Comparison of ENCODE assay signal across 8 mouse cellular contexts in genomic region chr7:127674977-127675376, GRCm38 (mm10). TPM values are rescaled to one million over a fixed set of nuclear protein-coding genes. Genes with fewer than 3 reads are reported as not detected.
A peak's percentile ranks its signal among the peaks of the same experiment; 100 is the strongest.
DNase-seq lines count a peak whose midpoint lies in the region; ATAC-seq and TF ChIP-seq lines count a peak whose summit lies in the region.

No protein-coding gene starts in this region.

- H3K36me3 ChIP-seq in intestine, embryonic 14.5 days (ENCODE audit: control insufficient read depth, insufficient read depth, low read length), result no peaks in the 10 kb centered on the region
- no peaks in the 10 kb centered on the region for H3K36me3 ChIP-seq in midbrain, embryonic 11.5 days (ENCODE audit: control insufficient read depth, insufficient read depth, low read length)

- TF ChIP-seq CTCF in cortical plate, adult 2 months (IDR thresholded peaks at IDR 0.05; ENCODE audit: extremely low read depth, insufficient read depth, low read length), result peak; percentile 99

- 2% methylated on average over 5 of the region's 5 CpGs for WGBS in intestine, embryonic 14.5 days
- WGBS in midbrain, embryonic 11.5 days, result 3% methylated on average over 5 of the region's 5 CpGs

- peak; percentile 74 for ATAC-seq in intestine, embryonic 14.5 days (replicated peaks; ENCODE audit: low FRiP score, low TSS enrichment, low read depth)
- ATAC-seq in midbrain, embryonic 11.5 days (ENCODE audit: low FRiP score), result peak; percentile 70; the same call in 1 of the 2 replicates
- no peak for ATAC-seq in activated CD4-positive, CD25-positive, alpha-beta regulatory T cell, adult 4 months

- H3K9me3 ChIP-seq in intestine, embryonic 14.5 days (ENCODE audit: control insufficient read depth, low read length), result no peaks in the 10 kb centered on the region
- no peaks in the 10 kb centered on the region for H3K9me3 ChIP-seq in midbrain, embryonic 11.5 days (ENCODE audit: control insufficient read depth, low read length)

- H3K4me2 ChIP-seq in intestine, embryonic 14.5 days (ENCODE audit: low read length), result no peak overlapping the region
- no peak overlapping the region for H3K4me2 ChIP-seq in midbrain, embryonic 11.5 days

- no peak for TF ChIP-seq POLR2A in cortical plate, adult 2 months (IDR thresholded peaks at IDR 0.05; ENCODE audit: extremely low read depth, insufficient read depth, low read length)

- H3K4me1 ChIP-seq in cortical plate, adult 2 months (ENCODE audit: control insufficient read depth, insufficient read depth, low read length), result peaks cover 1% of the 10 kb centered on the region; the same call in 1 of the 2 replicates
- H3K4me1 ChIP-seq in intestine, embryonic 14.5 days (replicated peaks; ENCODE audit: control insufficient read depth, insufficient read depth, low read length), result no peaks in the 10 kb centered on the region
- H3K4me1 ChIP-seq in midbrain, embryonic 11.5 days (ENCODE audit: control insufficient read depth, insufficient read depth, low read length), result no peaks in the 10 kb centered on the region

- DNase-seq in adipocyte (ENCODE audit: low spot score), result peak; percentile 90
- peak; percentile 91 for DNase-seq in gastrocnemius, postnatal 10 days
- peak; percentile 94 for DNase-seq in intestine, embryonic 14.5 days (ENCODE audit: low spot score)
- DNase-seq in left cerebral cortex, postnatal 10 days (ENCODE audit: extremely low spot score in 1 of 2, low spot score in 2 of 2), result peak; percentile 90 to 91
- DNase-seq in midbrain, embryonic 11.5 days (ENCODE audit: low spot score, missing footprints), result peak; percentile 97
- peak; percentile 86 for DNase-seq in skeletal muscle tissue, adult 2 months (ENCODE audit: low read depth, low spot score)

- H3K27ac ChIP-seq in cortical plate, adult 2 months (ENCODE audit: insufficient read depth, low read length), result no peak overlapping the region
- no peak overlapping the region for H3K27ac ChIP-seq in intestine, embryonic 14.5 days (ENCODE audit: low read depth)
- H3K27ac ChIP-seq in midbrain, embryonic 11.5 days (ENCODE audit: low read depth, low read length), result no peak overlapping the region

- no peaks in the 10 kb centered on the region for H3K27me3 ChIP-seq in intestine, embryonic 14.5 days (replicated peaks; ENCODE audit: control insufficient read depth, insufficient read depth, low read length)
- H3K27me3 ChIP-seq in midbrain, embryonic 11.5 days (ENCODE audit: control insufficient read depth, insufficient read depth, low read length), result no peaks in the 10 kb centered on the region

- no peak overlapping the region for H3K4me3 ChIP-seq in cortical plate, adult 2 months (ENCODE audit: insufficient read depth, low read length)
- no peak overlapping the region for H3K4me3 ChIP-seq in intestine, embryonic 14.5 days (ENCODE audit: low read depth, low read length)
- no peak overlapping the region for H3K4me3 ChIP-seq in midbrain, embryonic 11.5 days (ENCODE audit: low read depth, low read length)

- intact Hi-C loops in left cerebral cortex, postnatal 10 days (cut with DNase I), result loop anchor here (5.0 kb wide), 2 partner anchors 37 to 72 kb away; partner anchors contain the start of gene Ctf1

- H3K9ac ChIP-seq in intestine, embryonic 14.5 days (ENCODE audit: low read length), result no peak overlapping the region
- H3K9ac ChIP-seq in midbrain, embryonic 11.5 days (ENCODE audit: low read length), result no peak overlapping the region

RNA-seq across cellular contexts. Expression of gene Bcl7c, which starts 33.8 kb away (rescaled TPM):
- polyA plus RNA-seq in cortical plate, adult 2 months (2012; rRNA removed), result 25.5 and 27.0 TPM in 2 replicates
- total RNA-seq in gastrocnemius, postnatal 10 days (2021), result 10 to 100 TPM; 93.2 to 97.1 TPM
- 50.3 and 56.4 TPM in 2 replicates for polyA plus RNA-seq in intestine, embryonic 14.5 days (2014; fragmentation: Nextera tagmentation; extraction: Ambion mirVana)
- total RNA-seq in left cerebral cortex, postnatal 10 days (2021), result 10 to 100 TPM; 55.1 to 55.9 TPM
- polyA plus RNA-seq in midbrain, embryonic 11.5 days (2014; fragmentation: Nextera tagmentation; extraction: Ambion mirVana), result 44.3 and 52.2 TPM in 2 replicates
- 1 to 10 TPM; 4.2 to 6.2 TPM for polyA plus RNA-seq in activated CD4-positive, CD25-positive, alpha-beta regulatory T cell, adult 4 months (2017; shearing (Covaris generic))

RNA-seq across cellular contexts. Expression of gene Ctf1, which starts 37.6 kb away (rescaled TPM):
- polyA plus RNA-seq in cortical plate, adult 2 months (2012; rRNA removed), result 7.1 and 7.5 TPM in 2 replicates
- total RNA-seq in gastrocnemius, postnatal 10 days (2021), result 10 to 100 TPM in 1 of 2 experiments, 1 to 10 TPM in 1; 9.1 to 12.7 TPM
- polyA plus RNA-seq in intestine, embryonic 14.5 days (2014; fragmentation: Nextera tagmentation; extraction: Ambion mirVana), result 13.6 and 14.0 TPM in 2 replicates
- 1 to 10 TPM; 2.9 to 4.5 TPM for total RNA-seq in left cerebral cortex, postnatal 10 days (2021)
- polyA plus RNA-seq in midbrain, embryonic 11.5 days (2014; fragmentation: Nextera tagmentation; extraction: Ambion mirVana), result 4.0 and 4.6 TPM in 2 replicates
- polyA plus RNA-seq in activated CD4-positive, CD25-positive, alpha-beta regulatory T cell, adult 4 months (2017; shearing (Covaris generic)), result not detected

RNA-seq across cellular contexts. Expression of gene Ctf2, which starts 57.0 kb away (rescaled TPM):
- polyA plus RNA-seq in cortical plate, adult 2 months (2012; rRNA removed), result not detected in 2 replicates
- not detected for total RNA-seq in gastrocnemius, postnatal 10 days (2021)
- polyA plus RNA-seq in intestine, embryonic 14.5 days (2014; fragmentation: Nextera tagmentation; extraction: Ambion mirVana), result 0.27 and 0.30 TPM in 2 replicates
- not detected for total RNA-seq in left cerebral cortex, postnatal 10 days (2021)
- 0.12 TPM in 1 of 2 replicates, not detected in the other for polyA plus RNA-seq in midbrain, embryonic 11.5 days (2014; fragmentation: Nextera tagmentation; extraction: Ambion mirVana)
- not detected for polyA plus RNA-seq in activated CD4-positive, CD25-positive, alpha-beta regulatory T cell, adult 4 months (2017; shearing (Covaris generic))

RNA-seq across cellular contexts. Expression of gene Zfp629, which starts 59.4 kb away (rescaled TPM):
- polyA plus RNA-seq in cortical plate, adult 2 months (2012; rRNA removed), result 16.9 and 19.5 TPM in 2 replicates
- total RNA-seq in gastrocnemius, postnatal 10 days (2021), result 10 to 100 TPM in 1 of 2 experiments, 1 to 10 TPM in 1; 9.2 to 14.7 TPM
- polyA plus RNA-seq in intestine, embryonic 14.5 days (2014; fragmentation: Nextera tagmentation; extraction: Ambion mirVana), result 12.9 and 16.7 TPM in 2 replicates
- 10 to 100 TPM; 22.3 to 29.8 TPM for total RNA-seq in left cerebral cortex, postnatal 10 days (2021)
- 32.1 and 34.4 TPM in 2 replicates for polyA plus RNA-seq in midbrain, embryonic 11.5 days (2014; fragmentation: Nextera tagmentation; extraction: Ambion mirVana)
- under 1 TPM in 1 of 2 experiments, not detected in 1; 0.18 TPM for polyA plus RNA-seq in activated CD4-positive, CD25-positive, alpha-beta regulatory T cell, adult 4 months (2017; shearing (Covaris generic))
